Mouse (Mus musculus) CD4-positive, CD25-positive, alpha-beta regulatory T cell, adult 4 months (primary cell): ENCODE measurements at regions not wholly inside any gene's neighbourhood (a gene's known extent, or its start where the extent isn't known, plus 50 kb on each side); places are given as distances from the start of the nearest gene placed in this dataset.

Experiments
- ATAC-seq: one replicate; pipeline ENCODE4 v1.8.0; 2017

GRCm38 (mm10) chr3:149217916-149218803 lies 227.8 kb upstream of the Adgrl2 start:
- ATAC-seq = no peak

- ATAC-seq = no peak
Measured at GRCm38 (mm10) chr3:149216759-149217400, 226.5 kb upstream of the Adgrl2 start.

- ATAC-seq = no peak
Measured at GRCm38 (mm10) chr3:149215691-149216090, 225.3 kb upstream of the Adgrl2 start.

- ATAC-seq = no peak
Measured at GRCm38 (mm10) chr3:149211909-149212308, 221.6 kb upstream of the Adgrl2 start.

GRCm38 (mm10) chr3:149209260-149209659 lies 218.9 kb upstream of the Adgrl2 start:
- ATAC-seq = no peak

GRCm38 (mm10) chr3:149203451-149203850 lies 213.1 kb upstream of the Adgrl2 start:
- no peak for ATAC-seq

- no peak for ATAC-seq
Measured at GRCm38 (mm10) chr3:149196477-149197185, 206.3 kb upstream of the Adgrl2 start.

- ATAC-seq = no peak
Measured at GRCm38 (mm10) chr3:149190856-149191576, 200.7 kb upstream of the Adgrl2 start.

GRCm38 (mm10) chr3:149184136-149184551 lies 193.8 kb upstream of the Adgrl2 start:
- ATAC-seq = no peak

GRCm38 (mm10) chr3:149182095-149182494 lies 191.7 kb upstream of the Adgrl2 start:
- ATAC-seq = no peak

GRCm38 (mm10) chr3:149180129-149180528 lies 189.8 kb upstream of the Adgrl2 start:
- no peak for ATAC-seq

- no peak for ATAC-seq
Measured at GRCm38 (mm10) chr3:149179486-149180116, 189.2 kb upstream of the Adgrl2 start.

- no peak for ATAC-seq
Measured at GRCm38 (mm10) chr3:149178891-149179290, 188.5 kb upstream of the Adgrl2 start.

- ATAC-seq = no peak
Measured at GRCm38 (mm10) chr3:149174689-149175390, 184.5 kb upstream of the Adgrl2 start.

- no peak for ATAC-seq
Measured at GRCm38 (mm10) chr3:149173537-149173936, 183.2 kb upstream of the Adgrl2 start.

GRCm38 (mm10) chr3:149171766-149172165 lies 181.4 kb upstream of the Adgrl2 start:
- no peak for ATAC-seq

- no peak for ATAC-seq
Measured at GRCm38 (mm10) chr3:149170191-149170590, 179.8 kb upstream of the Adgrl2 start.

- no peak for ATAC-seq
Measured at GRCm38 (mm10) chr3:149169442-149169841, 179.1 kb upstream of the Adgrl2 start.

GRCm38 (mm10) chr3:149167997-149168396 lies 177.6 kb upstream of the Adgrl2 start:
- no peak for ATAC-seq

GRCm38 (mm10) chr3:149164804-149165203 lies 174.4 kb upstream of the Adgrl2 start:
- no peak for ATAC-seq

GRCm38 (mm10) chr3:149163591-149163990 lies 173.2 kb upstream of the Adgrl2 start:
- ATAC-seq = no peak
